Mouse (Mus musculus) kidney, adult 9 months (tissue): ENCODE measurements at regions not wholly inside any gene's neighbourhood (a gene's known extent, or its start where the extent isn't known, plus 50 kb on each side); places are given as distances from the start of the nearest gene placed in this dataset.

Experiments
- DNase-seq: peaks from one replicate; pipeline ENCODE4 v3.0.0; 2022

DNA sequence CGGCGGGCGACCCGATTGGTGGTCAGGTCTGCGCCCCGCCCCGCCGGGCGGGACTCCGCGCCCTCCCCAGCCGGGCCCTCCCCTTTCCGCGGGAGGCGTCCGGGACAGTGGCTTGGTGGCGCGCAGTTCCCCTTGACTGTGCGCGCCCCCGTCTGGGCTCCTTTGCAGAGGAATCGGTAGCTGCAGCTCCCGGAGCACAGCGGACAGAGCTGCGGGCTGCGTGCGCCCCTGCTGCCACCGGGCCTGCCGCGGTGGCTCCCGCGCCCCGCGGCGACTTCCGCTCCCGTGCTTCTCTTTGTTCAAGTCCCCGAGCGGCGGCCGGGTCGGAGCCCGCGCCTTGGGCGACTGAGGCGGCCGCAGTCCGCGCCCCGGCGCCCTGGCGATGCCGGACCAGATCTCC is 566.6 kb upstream of the Gm21863 start:
- peak; percentile 28 for DNase-seq
